Comparison of ENCODE assay signal across 9 mouse cellular contexts in the genomic region with DNA sequence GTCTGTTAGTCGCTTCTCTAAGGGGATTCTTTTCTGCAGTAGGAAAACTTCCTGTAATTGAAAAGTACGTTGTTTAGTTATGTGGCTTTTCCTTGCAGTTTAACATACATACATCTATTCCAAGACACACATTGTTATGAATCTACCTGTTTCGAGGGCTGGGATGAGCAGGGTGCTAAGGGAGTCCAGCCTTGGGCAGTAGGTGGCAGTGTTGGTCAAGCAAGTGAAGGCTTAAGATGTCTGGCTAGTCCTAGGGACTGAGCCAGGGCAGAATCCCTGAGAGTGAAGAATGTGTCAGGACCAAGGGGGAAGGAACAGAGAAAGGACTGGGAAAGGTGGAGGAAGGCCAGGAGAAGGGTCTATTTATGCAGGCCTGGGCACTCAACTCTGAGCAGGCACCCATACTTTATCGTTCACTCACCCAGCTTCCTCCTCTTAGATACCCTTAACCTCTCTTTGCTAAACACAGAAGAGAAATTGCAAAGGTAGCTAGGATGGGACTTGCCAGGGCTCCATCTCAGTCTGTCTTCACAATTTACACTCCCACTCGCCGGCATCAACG. TPM values are rescaled to one million over a fixed set of nuclear protein-coding genes. Genes with fewer than 3 reads are reported as not detected.
A peak's percentile ranks its signal among the peaks of the same experiment; 100 is the strongest.
DNase-seq lines count a peak whose midpoint lies in the region; ATAC-seq and TF ChIP-seq lines count a peak whose summit lies in the region.
"Had no signal": no experiment of that assay in that cellular context is flagged by ENCODE, and none has a peak within 500 bp of the region (broad histone marks: within the 10 kb centered on the region; RNA-seq: fewer than 3 reads in every experiment).

No protein-coding gene starts in this region.

- ATAC-seq in lung, embryonic 14.5 days (ENCODE audit: insufficient read depth), result peak; percentile 90
- no peak for ATAC-seq in megakaryocyte, adult 5-6 weeks (ENCODE audit: poor library complexity, severe bottlenecking)

- WGBS in embryonic facial prominence, embryonic 10.5 days, result 57% methylated on average over 7 of the region's 7 CpGs
- 50% methylated on average over 7 of the region's 7 CpGs for WGBS in lung, embryonic 14.5 days

- no peak for TF ChIP-seq EP300 in CH12.LX (IDR thresholded peaks at IDR 0.05; ENCODE audit: low read length)

- H3K36me3 ChIP-seq in CH12.LX (replicated peaks in 1 of 2; ENCODE audit: control insufficient read depth in 1 of 2, insufficient read depth in 1 of 2, low read length in 1 of 2), result no peaks in the 10 kb centered on the region
- no peaks in the 10 kb centered on the region for H3K36me3 ChIP-seq in embryonic facial prominence, embryonic 10.5 days (replicated peaks)
- no peaks in the 10 kb centered on the region for H3K36me3 ChIP-seq in lung, embryonic 14.5 days (ENCODE audit: insufficient read depth)

- TF ChIP-seq CTCF in CH12.LX (conservative IDR thresholded peaks at IDR 0.05 in 1 of 2, IDR thresholded peaks at IDR 0.05 in 1 of 2; ENCODE audit: low read depth in 2 of 2, low read length in 2 of 2), result peak; percentile 37 to 77; a peak in 3 of 4 replicates
- peak; percentile 94 for TF ChIP-seq CTCF in lung, embryonic 14.5 days (IDR thresholded peaks at IDR 0.05; ENCODE audit: low read depth)

- no peak overlapping the region for H3K9ac ChIP-seq in CH12.LX (ENCODE audit: insufficient read depth, low read depth)
- no peak overlapping the region for H3K9ac ChIP-seq in lung, embryonic 14.5 days

- peak; percentile 79 for TF ChIP-seq RAD21 in CH12.LX (IDR thresholded peaks at IDR 0.05; ENCODE audit: low read depth, low read length)

- dilution Hi-C loops in CH12.LX (cut with MboI; ENCODE audit: extremely low pct_ligation_motif_present, extremely low pct_unique_long_range_greater_than_20kb, low sequenced_read_pairs), result no loop called here

- no peak for TF ChIP-seq POLR2A in CH12.LX (IDR thresholded peaks at IDR 0.05; ENCODE audit: low read depth, low read length)

- intact Hi-C loops in heart, postnatal 10 days (cut with DNase I), result loop anchor here (5.0 to 10.0 kb wide), 2 partner anchors 542 to 1679 kb away; no protein-coding TSS in a partner anchor

- no peaks in the 10 kb centered on the region for H3K79me2 ChIP-seq in CH12.LX (replicated peaks; ENCODE audit: control insufficient read depth, extremely low read depth, insufficient read depth, poor library complexity, severe bottlenecking)

- no peaks in the 10 kb centered on the region for H3K9me3 ChIP-seq in CH12.LX (replicated peaks; ENCODE audit: low read length)
- H3K9me3 ChIP-seq in embryonic facial prominence, embryonic 10.5 days, result no peaks in the 10 kb centered on the region
- no peaks in the 10 kb centered on the region for H3K9me3 ChIP-seq in lung, embryonic 14.5 days (ENCODE audit: low read depth, low read length)

- peaks cover 53% of the 10 kb centered on the region for H3K27me3 ChIP-seq in CH12.LX (replicated peaks)
- H3K27me3 ChIP-seq in embryonic facial prominence, embryonic 10.5 days (replicated peaks; ENCODE audit: low read depth, poor library complexity, severe bottlenecking), result no peaks in the 10 kb centered on the region
- H3K27me3 ChIP-seq in lung, embryonic 14.5 days (ENCODE audit: insufficient read depth, low read length), result no peaks in the 10 kb centered on the region

- no peak overlapping the region for H3K27ac ChIP-seq in CH12.LX (ENCODE audit: insufficient read depth, low read depth)
- no peak overlapping the region for H3K27ac ChIP-seq in embryonic facial prominence, embryonic 10.5 days (replicated peaks)
- H3K27ac ChIP-seq in lung, embryonic 14.5 days (ENCODE audit: low read depth), result no peak overlapping the region

- H3K4me1 ChIP-seq in CH12.LX (ENCODE audit: control insufficient read depth in 1 of 2, insufficient read depth in 2 of 2), result no peaks in the 10 kb centered on the region
- 0 out of 2 replicates have a peak, but pooled peaks cover 3% of the 10 kb centered on the region for H3K4me1 ChIP-seq in embryonic facial prominence, embryonic 10.5 days
- no peaks in the 10 kb centered on the region for H3K4me1 ChIP-seq in lung, embryonic 14.5 days (ENCODE audit: insufficient read depth)

- H3K4me3 ChIP-seq in CH12.LX (replicated peaks in 1 of 3; ENCODE audit: low read depth in 2 of 3, low read length in 2 of 3, poor library complexity in 1 of 3), result no peak overlapping the region
- no peak overlapping the region for H3K4me3 ChIP-seq in embryonic facial prominence, embryonic 10.5 days
- H3K4me3 ChIP-seq in lung, embryonic 14.5 days (ENCODE audit: low read depth, low read length), result no peak overlapping the region
- H3K4me3 ChIP-seq: erythroblast, embryonic 14.5 days had no signal

- no peak overlapping the region for H3K4me2 ChIP-seq in CH12.LX (ENCODE audit: insufficient read depth, low read depth, poor library complexity, severe bottlenecking)
- H3K4me2 ChIP-seq in lung, embryonic 14.5 days, result no peak overlapping the region

- in situ Hi-C loops in CH12.LX (cut with MboI; ENCODE audit: low pct_ligation_motif_present, low pct_unique_long_range_greater_than_20kb, low sequenced_read_pairs), result no loop called here

- DNase-seq in CH12.LX (ENCODE audit: extremely low read depth), result peak; percentile 46
- peak; percentile 26 for DNase-seq in adrenal gland, adult 8-10 months
- DNase-seq in embryonic facial prominence, embryonic 10.5 days (ENCODE audit: low spot score), result peak; percentile 74
- peak; percentile 64 to 78 for DNase-seq in heart, postnatal 10 days
- peak; percentile 75 for DNase-seq in layer of hippocampus, adult 11-12 months (ENCODE audit: low spot score)
- DNase-seq in lung, embryonic 14.5 days, result peak; percentile 92
- peak; percentile 81 to 83 for DNase-seq in right cerebral cortex, adult 2 months (ENCODE audit: low spot score in 2 of 2)

TF ChIP-seq in CH12.LX, 34 proteins besides CTCF, POLR2A, EP300 and RAD21:
- TF ChIP-seq SMC3 (IDR thresholded peaks at IDR 0.05; ENCODE audit: low read depth, low read length), result peak; percentile 45
- no peak for TF ChIP-seq MYC (IDR thresholded peaks at IDR 0.05; ENCODE audit: low read depth, low read length)

RNA-seq across cellular contexts. Expression of a gene that starts 23.2 kb away (rescaled TPM):
- total RNA-seq in CH12.LX (2012; rRNA removed) (19.0 and 20.6 TPM in 2 replicates), CH12.LX (2014; rRNA removed) (15.1 and 16.9 TPM in 2 replicates)
- polyA plus RNA-seq in CH12.LX (2012; ENCODE audit: insufficient read length, low read depth), result 16.3 and 16.5 TPM in 2 replicates
- 10 to 100 TPM; 57.3 to 62.8 (median 61.1) TPM for total RNA-seq in adrenal gland, adult 8-10 months (2022)
- 34.9 and 38.5 TPM in 2 replicates for polyA plus RNA-seq in embryonic facial prominence, embryonic 10.5 days (2016; fragmentation: Nextera tagmentation; extraction: Ambion mirVana)
- total RNA-seq in heart, postnatal 10 days (2021), result 10 to 100 TPM; 41.7 to 44.0 TPM
- polyA plus RNA-seq in lung, embryonic 14.5 days (2014; fragmentation: Nextera tagmentation; extraction: Ambion mirVana), result 22.6 and 24.5 TPM in 2 replicates
- 4.0 and 7.0 TPM in 2 replicates for total RNA-seq in megakaryocyte, adult 5-6 weeks (2015)
- total RNA-seq in megakaryocyte, adult 5-6 weeks (2017), result 17.7 and 25.4 TPM in 2 replicates

RNA-seq across cellular contexts. Expression of a gene that starts 29.0 kb away (rescaled TPM):
- total RNA-seq in CH12.LX (2012; rRNA removed) (not detected in 2 replicates), CH12.LX (2014; rRNA removed) (0.11 and 0.16 TPM in 2 replicates)
- 0.17 TPM in 1 of 2 replicates, not detected in the other for polyA plus RNA-seq in CH12.LX (2012; ENCODE audit: insufficient read length, low read depth)
- 1 to 10 TPM in 1 of 4 experiments, under 1 TPM in 2, not detected in 1; 0.20 to 1.0 (median 0.42) TPM for total RNA-seq in adrenal gland, adult 8-10 months (2022)
- polyA plus RNA-seq in embryonic facial prominence, embryonic 10.5 days (2016; fragmentation: Nextera tagmentation; extraction: Ambion mirVana), result 0.36 and 0.58 TPM in 2 replicates
- not detected for total RNA-seq in heart, postnatal 10 days (2021)
- polyA plus RNA-seq in lung, embryonic 14.5 days (2014; fragmentation: Nextera tagmentation; extraction: Ambion mirVana), result 0.29 and 0.30 TPM in 2 replicates
- total RNA-seq in megakaryocyte, adult 5-6 weeks (2015), result not detected in 2 replicates
- not detected in 2 replicates for total RNA-seq in megakaryocyte, adult 5-6 weeks (2017)
- polyA plus RNA-seq: erythroblast, embryonic 14.5 days had no signal

Comparison
In these comparisons a context has a peak if more than half of its experiments do, and no peak if none do; other contexts are left out.
1. DNase-seq: peak in every context shown above with its lines; median percentile 92 in lung, embryonic 14.5 days; 82 in right cerebral cortex, adult 2 months; 75 in layer of hippocampus, adult 11-12 months; 74 in embryonic facial prominence, embryonic 10.5 days; 71 in heart, postnatal 10 days; 46 in CH12.LX; 26 in adrenal gland, adult 8-10 months.